Mouse (Mus musculus) kidney, postnatal 0 days (tissue): ENCODE results near the gene Eml6. TPM values are rescaled to one million over a fixed set of nuclear protein-coding genes. Genes with fewer than 3 reads are reported as not detected.
A peak's percentile ranks its signal among the peaks of the same experiment; 100 is the strongest.

Experiments used
- ATAC-seq: fragments of 200-750 bp; cut with Nextera tagmentation; replicated peaks from 2 replicates; pipeline ENCODE4 v1.8.0; 2017; ENCODE audit warnings: low read depth, moderate number of reproducible peaks, moderate TSS enrichment, moderate library complexity; ENCODE audit not compliant: low FRiP score
- DNase-seq: peaks from one replicate; pipeline ENCODE4 v3.0.0-alpha.2; 2016; ENCODE audit warnings: low spot score
- H3K27ac ChIP-seq: fragments of 300-500 bp; sonication (generic); 2 replicates; pipeline ENCODE4 v1.5.1; 2014; ENCODE audit warnings: mild to moderate bottlenecking
- H3K27me3 ChIP-seq: fragments of 300-500 bp; sonication (generic); 2 replicates; pipeline ENCODE4 v1.6.1; 2014; ENCODE audit warnings: low read length, mixed read lengths; ENCODE audit not compliant: insufficient read depth
- H3K36me3 ChIP-seq: fragments of 300-500 bp; sonication (generic); 2 replicates; pipeline ENCODE4 v1.6.1; 2014; ENCODE audit warnings: low read length, mixed read lengths; ENCODE audit not compliant: insufficient read depth
- H3K4me1 ChIP-seq: fragments of 300-500 bp; sonication (generic); replicated peaks from 2 replicates; pipeline ENCODE4 v1.6.1; 2014; ENCODE audit warnings: antibody characterized with exemption, low read length, mixed read lengths; ENCODE audit not compliant: insufficient read depth
- H3K4me2 ChIP-seq: fragments of 300-500 bp; sonication (generic); 2 replicates; pipeline ENCODE4 v1.6.1; 2014; ENCODE audit warnings: mild to moderate bottlenecking, low read length, moderate library complexity, mixed read lengths
- H3K4me3 ChIP-seq: fragments of 300-500 bp; sonication (generic); replicated peaks from 2 replicates; pipeline ENCODE4 v1.5.1; 2014; ENCODE audit warnings: low read depth, low read length
- H3K9ac ChIP-seq: fragments of 300-500 bp; sonication (generic); 2 replicates; pipeline ENCODE4 v1.6.1; 2014; ENCODE audit warnings: low read depth, low read length
- H3K9me3 ChIP-seq: fragments of 300-500 bp; sonication (generic); replicated peaks from 2 replicates; pipeline ENCODE4 v1.6.1; 2016; ENCODE audit warnings: low read length, inconsistent platforms, mixed read lengths
- CTCF ChIP-seq: IDR thresholded peaks from 2 replicates; pipeline ENCODE4 v1.5.1; 2016; ENCODE audit warnings: antibody characterized with exemption, low read depth, mild to moderate bottlenecking, moderate library complexity
- WGBS: fragments of 180-500 bp; shearing (Covaris S2); extraction: QIAGEN DNeasy Blood & Tissue Kit; methylation state at CpG from one replicate; pipeline ENCODE4 v1.1.7; 2014; 5-methylcytosine and 5-hydroxymethylcytosine counted together
- polyA plus RNA-seq: library from polyadenylated mRNA; unstranded; fragments of >200 nt; fragmentation: Nextera tagmentation; extraction: Ambion mirVana; gene quantifications from 2 replicates; pipeline ENCODE4 v1.2.1, GENCODE M21; 2015

Gene Eml6
- 0.52 and 1.2 TPM in 2 replicates for polyA plus RNA-seq

- DNase-seq = peak; percentile 99
- peak within 1 kb of the TSS; percentile 52 for H3K4me3 ChIP-seq
- peak within 1 kb of the TSS; percentile 37; the same call in 1 of the 2 replicates for H3K27ac ChIP-seq
- ATAC-seq = peak; percentile 99
- no peaks in the 10 kb centered on the region for H3K4me1 ChIP-seq
- H3K27me3 ChIP-seq = no peaks in the 10 kb centered on the region
- no peaks in the 10 kb centered on the region for H3K36me3 ChIP-seq
- WGBS = under 1% methylated on average over 39 of the region's 39 CpGs
- H3K9me3 ChIP-seq = no peaks in the 10 kb centered on the region
- peak within 1 kb of the TSS; percentile 49 for H3K9ac ChIP-seq
- peak; percentile 60 for TF ChIP-seq CTCF
- peak within 1 kb of the TSS; percentile 86 for H3K4me2 ChIP-seq
Observed at GRCm38 (mm10) chr11:30025835-30026472, at the start of gene Eml6. TSS of gene Eml6 (minus strand) at chr11:30026033.

- peak; percentile 64 for TF ChIP-seq CTCF
- no peak overlapping the region for H3K9ac ChIP-seq
- 45% methylated on average over 8 of the region's 8 CpGs for WGBS
- H3K4me1 ChIP-seq = no peaks in the 10 kb centered on the region
- no peaks in the 10 kb centered on the region for H3K27me3 ChIP-seq
- ATAC-seq (no peak; the same call in 1 of the 2 replicates), DNase-seq (peak; percentile 30)
- no peak overlapping the region for H3K4me2 ChIP-seq
- H3K9me3 ChIP-seq = no peaks in the 10 kb centered on the region
- H3K27ac ChIP-seq = no peak overlapping the region
- no peaks in the 10 kb centered on the region for H3K36me3 ChIP-seq
- H3K4me3 ChIP-seq = no peak overlapping the region
Observed at GRCm38 (mm10) chr11:30057299-30057698, 31.5 kb upstream of the Eml6 start.

GRCm38 (mm10) chr11:30025144-30025543, 689 bp downstream of the Eml6 start:
- H3K4me2 ChIP-seq = peak overlapping the region; percentile 86
- H3K4me1 ChIP-seq = no peaks in the 10 kb centered on the region
- no peaks in the 10 kb centered on the region for H3K36me3 ChIP-seq
- DNase-seq = no peak
- H3K9ac ChIP-seq = peak overlapping the region; percentile 49; the same call in 1 of the 2 replicates
- TF ChIP-seq CTCF = no peak
- no peak for ATAC-seq
- H3K27ac ChIP-seq = no peak overlapping the region
- H3K4me3 ChIP-seq = peak overlapping the region; percentile 52
- WGBS = 6% methylated on average over 4 of the region's 4 CpGs
- no peaks in the 10 kb centered on the region for H3K27me3 ChIP-seq
- H3K9me3 ChIP-seq = no peaks in the 10 kb centered on the region

GRCm38 (mm10) chr11:30024261-30025071, 1.4 kb downstream of the Eml6 start:
- TF ChIP-seq CTCF = no peak
- DNase-seq (no peak), ATAC-seq (no peak)

GRCm38 (mm10) chr11:29986257-29986656, 39.6 kb downstream of the Eml6 start:
- Histone ChIP-seq H3K4me2 (no peak overlapping the region), H3K9ac (no peak overlapping the region), H3K4me3 (no peak overlapping the region), H3K27me3 (no peaks in the 10 kb centered on the region), H3K27ac (no peak overlapping the region), H3K9me3 (no peaks in the 10 kb centered on the region), H3K36me3 (no peaks in the 10 kb centered on the region), H3K4me1 (no peaks in the 10 kb centered on the region)
- DNase-seq (no peak), ATAC-seq (no peak)
- WGBS = 80% methylated on average over 2 of the region's 2 CpGs
- TF ChIP-seq CTCF = no peak

More at GRCm38 (mm10) chr11:30024261-30025071, 1.4 kb downstream of the Eml6 start:
- peak overlapping the region; percentile 86 for H3K4me2 ChIP-seq
- no peaks in the 10 kb centered on the region for H3K27me3 ChIP-seq
- H3K9me3 ChIP-seq = no peaks in the 10 kb centered on the region
- no peak overlapping the region for H3K27ac ChIP-seq
- peak overlapping the region; percentile 52 for H3K4me3 ChIP-seq
- under 1% methylated on average over 57 of the region's 57 CpGs for WGBS
- no peaks in the 10 kb centered on the region for H3K36me3 ChIP-seq
- H3K9ac ChIP-seq = peak overlapping the region; percentile 49
- no peaks in the 10 kb centered on the region for H3K4me1 ChIP-seq

- H3K9me3 ChIP-seq = no peaks in the 10 kb centered on the region
- WGBS = 79% methylated on average over 1 of the region's 1 CpGs
- no peaks in the 10 kb centered on the region for H3K4me1 ChIP-seq
- H3K36me3 ChIP-seq = no peaks in the 10 kb centered on the region
- no peak for ATAC-seq
- H3K27me3 ChIP-seq = no peaks in the 10 kb centered on the region
- no peak overlapping the region for H3K4me3 ChIP-seq
- H3K27ac ChIP-seq = no peak overlapping the region
- no peak overlapping the region for H3K4me2 ChIP-seq
- DNase-seq = no peak
- H3K9ac ChIP-seq = no peak overlapping the region
- TF ChIP-seq CTCF = no peak
Observed at GRCm38 (mm10) chr11:29968874-29969273, 57.0 kb downstream of the Eml6 start.
